Mouse (Mus musculus) Muller cell, postnatal 12 days (primary cell): ENCODE data around the gene Zbed5.

Source experiments
- DNase-seq: peaks from one replicate; pipeline ENCODE4 v3.0.0-alpha.2; 2015; ENCODE audit errors: inconsistent ontology term

Gene Zbed5

GRCm38 (mm10) chr5:129952143-129952542, 56.6 kb downstream of the Zbed5 start:
- no peak for DNase-seq
